Mouse (Mus musculus): Measurements from ENCODE around the gene Pecam1.

GRCm38 (mm10) chr11:106704399-106705111, 45.9 kb downstream of the Pecam1 start:
- TF ChIP-seq CTCF (IDR thresholded peaks at IDR 0.05; ENCODE audit: control insufficient read depth, insufficient read depth, insufficient read length), result no peak
- no peak for TF ChIP-seq USF1 (IDR thresholded peaks at IDR 0.05; ENCODE audit: low read depth)
- no peak for TF ChIP-seq CEBPB (IDR thresholded peaks at IDR 0.05; ENCODE audit: low read depth)
- TF ChIP-seq MYOD1 (IDR thresholded peaks at IDR 0.05; ENCODE audit: control insufficient read depth, insufficient read length, low read depth), result no peak

Measured in C2C12 (cell line).